Mouse (Mus musculus) heart, adult 11 months (tissue): ENCODE measurements at regions not wholly inside any gene's neighbourhood (a gene's known extent, or its start where the extent isn't known, plus 50 kb on each side); places are given as distances from the start of the nearest gene placed in this dataset.
A peak's percentile ranks its signal among the peaks of the same experiment; 100 is the strongest.

Experiments
- DNase-seq: peaks from one replicate; pipeline ENCODE4 v3.0.0; 2022

DNA sequence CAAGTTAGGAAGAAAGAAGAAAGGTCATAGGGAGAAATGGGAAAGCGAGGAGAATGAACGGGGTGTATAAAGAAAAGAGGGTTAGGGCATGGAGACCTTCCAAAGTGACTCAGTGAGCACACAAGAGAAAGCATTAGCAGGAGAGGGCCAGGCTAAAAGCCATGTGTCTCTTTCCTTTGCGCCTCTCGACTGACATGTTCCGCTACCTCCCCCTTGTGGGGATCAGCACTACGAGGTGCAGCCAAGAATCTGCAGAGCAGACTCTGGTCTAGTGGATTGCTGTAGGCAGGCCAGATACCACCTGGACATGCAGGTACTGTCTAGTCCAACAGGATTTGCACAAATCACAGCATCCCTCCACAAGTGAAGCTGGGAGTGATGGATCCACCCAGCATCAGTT, 54.0 kb downstream of the Kcna5 start:
- DNase-seq = peak; percentile 88

DNA sequence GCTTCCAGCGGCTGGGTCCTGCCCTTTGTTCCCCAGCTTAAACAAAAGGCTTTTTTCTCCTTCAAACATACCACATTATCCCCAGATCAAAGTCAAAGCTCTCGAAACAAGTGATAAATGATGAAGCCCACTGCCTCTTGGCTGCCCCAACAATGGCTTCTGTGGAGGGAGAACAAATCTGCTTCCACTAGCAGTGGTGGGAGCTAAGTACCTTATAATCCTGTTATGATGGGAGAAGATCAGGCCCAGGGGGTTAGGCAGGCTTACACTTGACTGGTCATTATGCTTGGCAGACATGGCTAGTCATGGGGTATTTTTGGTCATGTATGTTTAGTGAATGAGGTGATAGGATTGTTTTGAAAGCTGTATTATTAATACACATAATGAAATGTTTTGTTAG, 57.7 kb downstream of the Kcna5 start:
- DNase-seq = peak; percentile 28

DNA sequence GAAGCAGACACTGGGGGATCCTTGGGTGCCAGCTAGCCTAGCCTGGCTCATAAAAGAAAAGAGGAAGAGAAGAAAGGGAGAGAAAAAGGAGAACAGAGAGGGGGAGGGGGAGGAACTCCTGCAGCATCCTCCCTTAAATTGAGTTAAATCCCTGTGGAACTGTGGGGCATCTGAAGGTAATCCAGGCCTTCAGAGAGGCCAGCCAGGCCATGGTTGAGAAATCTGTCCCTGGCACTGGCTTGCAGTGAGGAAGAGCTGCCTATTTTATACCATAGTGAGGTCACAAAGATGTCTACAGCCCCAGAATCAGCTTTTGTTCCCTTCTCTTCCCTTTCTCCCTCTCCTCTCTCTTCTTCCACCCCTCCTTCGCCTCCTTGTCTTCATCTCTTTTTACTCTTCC, 58.5 kb downstream of the Kcna5 start:
- peak; percentile 39 for DNase-seq

DNA sequence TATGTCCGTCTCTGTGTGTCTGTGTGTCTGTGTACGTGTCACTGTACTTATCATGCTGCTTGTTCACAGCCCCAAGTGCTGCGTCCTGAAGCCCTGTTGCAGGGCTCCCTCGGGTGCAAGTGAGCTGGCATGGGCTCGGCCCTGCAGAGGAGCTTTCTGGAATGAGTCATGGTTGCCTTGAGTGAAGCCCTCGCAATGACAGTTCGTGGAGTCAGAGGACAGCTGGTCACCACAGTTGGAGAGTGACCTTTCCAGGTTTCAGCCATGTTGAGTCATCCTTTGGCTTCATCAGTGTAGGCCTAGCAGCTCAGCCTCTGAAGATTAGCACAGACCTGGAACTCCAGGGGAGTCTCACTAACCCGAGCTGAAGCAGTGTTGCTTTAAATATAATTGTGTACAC, 59.7 kb downstream of the Kcna5 start:
- DNase-seq = peak; percentile 85

DNA sequence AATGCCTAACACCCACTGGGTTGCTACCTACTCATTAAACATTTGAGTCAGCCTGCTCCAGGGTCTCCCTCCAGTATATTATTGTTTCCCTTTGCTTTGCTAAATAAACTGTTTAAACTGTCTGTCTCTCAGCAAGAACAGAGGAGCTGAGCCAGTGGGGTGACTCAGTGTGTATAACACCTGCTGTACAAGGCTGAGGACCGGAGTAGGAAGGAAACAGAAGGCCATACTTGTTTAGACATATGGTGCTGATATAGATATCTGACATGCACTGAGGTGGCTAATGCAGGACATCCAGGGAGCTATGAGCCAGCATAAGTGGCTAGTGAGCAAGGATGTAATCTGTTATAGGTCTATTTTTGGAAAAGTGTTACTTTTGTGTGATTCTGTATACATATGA, 81.5 kb downstream of the Kcna5 start:
- DNase-seq = peak; percentile 45

DNA sequence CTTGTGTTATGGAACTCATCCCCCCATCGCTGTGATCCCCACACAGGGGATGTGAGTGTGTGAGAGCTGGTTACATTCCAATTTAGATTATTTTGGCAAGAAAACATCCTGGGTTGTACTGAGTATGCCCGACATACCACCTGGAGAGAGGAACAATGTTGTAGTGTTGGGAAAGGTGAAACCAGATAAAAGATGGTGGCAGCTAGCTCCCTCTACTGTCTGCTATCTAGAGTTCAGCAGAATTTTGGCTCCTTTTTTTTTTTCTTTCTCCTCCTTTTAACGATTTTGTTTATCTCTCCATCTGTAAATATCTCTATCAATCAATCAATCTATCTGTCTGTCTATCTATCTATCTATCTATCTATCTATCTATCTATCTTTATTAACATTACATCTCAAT, 89.7 kb downstream of the Kcna5 start:
- DNase-seq = no peak

DNA sequence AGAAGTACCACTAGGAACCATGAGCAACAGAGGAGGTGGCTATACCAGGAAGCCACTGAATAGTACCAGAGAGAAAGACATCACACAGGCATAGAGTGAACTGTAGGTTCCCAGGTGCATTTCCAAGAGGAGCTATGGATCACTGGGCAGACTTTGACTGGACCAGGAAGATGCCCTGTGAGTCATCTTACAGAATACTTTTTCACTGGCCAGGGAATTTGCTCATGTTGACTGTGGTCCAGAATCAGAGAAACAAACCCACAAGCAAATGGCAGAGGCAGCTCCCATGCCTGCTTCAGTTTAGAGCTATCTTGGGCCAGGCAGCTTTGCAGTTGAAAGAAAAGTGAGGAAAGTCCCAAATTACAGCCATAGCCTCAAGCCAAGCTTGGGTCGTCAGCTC, 95.0 kb downstream of the Kcna5 start:
- peak; percentile 72 for DNase-seq

DNA sequence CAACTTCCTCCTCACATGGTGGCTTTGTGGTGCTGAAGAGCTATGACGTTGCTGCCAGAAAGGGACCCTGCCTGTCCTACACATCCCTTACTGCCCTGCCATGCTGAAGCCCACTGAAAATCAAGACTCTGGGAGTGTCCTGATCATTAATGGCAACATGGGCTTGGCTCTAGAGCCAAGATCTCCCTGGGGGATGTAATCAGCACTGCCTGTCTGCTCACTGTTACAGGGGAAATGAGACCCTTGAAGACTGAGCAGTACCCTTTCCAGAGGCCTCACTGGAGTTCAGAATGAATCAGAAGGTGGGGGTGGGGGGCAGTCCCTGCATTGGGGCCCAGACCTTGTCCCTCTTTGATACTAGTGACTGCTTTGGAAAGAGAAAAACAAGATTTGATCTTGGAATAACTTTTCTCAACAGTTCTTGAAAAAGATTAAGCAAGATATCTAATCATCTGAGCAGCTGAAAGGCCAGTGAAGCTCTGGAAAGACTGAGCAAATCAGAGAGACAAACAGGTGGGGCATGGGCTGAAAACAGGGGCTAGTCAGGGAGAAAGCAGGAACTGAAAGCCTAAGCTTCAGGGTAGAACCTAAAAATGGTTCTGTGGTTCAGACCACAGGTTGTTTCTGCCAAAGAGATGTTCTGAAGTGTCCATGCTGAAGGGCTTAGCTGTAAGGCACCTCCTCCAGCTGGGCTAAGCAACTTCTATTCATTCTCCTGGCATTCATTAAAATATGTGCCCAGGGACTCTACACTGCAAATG, 97.1 kb downstream of the Kcna5 start:
- DNase-seq = peak; percentile 54

DNA sequence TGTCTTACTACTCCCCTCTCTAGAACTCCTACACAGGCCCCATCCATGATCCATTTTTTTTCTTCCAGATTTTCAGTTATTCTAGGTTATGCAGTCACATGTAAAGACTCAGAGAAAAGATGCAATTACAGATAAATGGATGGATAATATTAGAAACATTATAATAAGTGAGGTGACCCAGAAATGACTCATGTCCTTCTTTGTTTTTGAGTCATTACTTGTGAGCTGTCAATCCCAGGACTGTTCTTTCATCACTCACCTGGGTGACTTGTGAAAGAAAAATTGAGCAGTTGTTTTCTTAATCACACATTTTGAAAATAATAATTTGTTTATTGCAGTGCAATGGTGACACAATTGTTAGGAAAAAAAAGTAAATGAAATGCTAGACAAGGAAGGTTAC, 108.0 kb downstream of the Kcna5 start:
- DNase-seq = no peak

DNA sequence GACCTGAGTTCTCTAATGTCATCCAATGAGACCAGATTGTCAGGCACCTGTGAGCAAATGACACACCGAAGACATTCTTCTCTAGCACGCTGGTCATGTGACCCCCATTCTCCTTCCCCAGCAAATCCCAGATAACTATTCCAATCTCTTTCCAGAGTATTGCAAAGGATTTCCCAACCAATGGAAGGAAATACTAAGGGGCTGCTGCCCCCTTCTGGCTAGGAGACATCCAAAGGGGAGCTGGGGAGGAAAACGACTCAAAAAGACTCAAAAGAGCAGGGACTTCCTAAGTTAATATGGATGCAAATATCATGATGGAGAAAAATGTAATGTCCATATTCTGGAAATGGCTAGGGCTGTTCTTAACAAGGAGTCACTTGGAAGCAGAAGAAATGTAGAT, 129.5 kb downstream of the Kcna5 start:
- no peak for DNase-seq

DNA sequence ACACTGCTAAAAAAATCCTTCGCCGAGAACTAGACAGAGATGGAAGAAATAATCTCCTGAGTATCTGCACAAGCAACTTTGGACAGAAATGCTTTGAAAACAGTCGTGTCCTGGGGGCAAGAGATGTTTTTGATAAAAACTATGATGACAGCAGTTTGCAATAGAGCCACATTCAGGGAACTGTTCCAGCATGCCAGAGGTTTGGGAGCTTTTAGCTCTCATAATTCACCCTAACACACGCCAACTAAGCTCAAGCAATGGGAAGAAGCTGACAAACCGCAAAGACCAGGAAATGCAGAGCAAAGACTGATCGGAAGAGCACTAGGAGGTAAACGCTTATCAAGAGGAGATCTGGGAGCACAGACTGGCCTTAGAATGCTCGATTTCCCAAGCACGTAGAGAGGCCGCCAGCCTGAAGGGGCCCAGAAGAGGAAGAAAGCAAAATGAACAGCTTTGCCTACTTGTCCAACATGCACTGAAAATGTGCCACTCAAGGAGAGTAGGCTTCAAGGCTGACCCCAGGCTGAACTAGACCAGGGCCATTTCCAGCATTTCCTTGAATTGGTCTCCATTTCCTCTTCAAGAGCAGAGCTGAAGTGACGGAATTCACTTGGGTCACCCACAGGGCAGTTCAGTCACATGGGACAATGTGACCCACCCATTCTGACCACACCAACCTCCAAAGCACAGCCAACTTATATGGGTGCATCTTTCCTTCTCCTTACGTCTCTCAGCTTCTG, 130.7 kb downstream of the Kcna5 start:
- DNase-seq = peak; percentile 95

DNA sequence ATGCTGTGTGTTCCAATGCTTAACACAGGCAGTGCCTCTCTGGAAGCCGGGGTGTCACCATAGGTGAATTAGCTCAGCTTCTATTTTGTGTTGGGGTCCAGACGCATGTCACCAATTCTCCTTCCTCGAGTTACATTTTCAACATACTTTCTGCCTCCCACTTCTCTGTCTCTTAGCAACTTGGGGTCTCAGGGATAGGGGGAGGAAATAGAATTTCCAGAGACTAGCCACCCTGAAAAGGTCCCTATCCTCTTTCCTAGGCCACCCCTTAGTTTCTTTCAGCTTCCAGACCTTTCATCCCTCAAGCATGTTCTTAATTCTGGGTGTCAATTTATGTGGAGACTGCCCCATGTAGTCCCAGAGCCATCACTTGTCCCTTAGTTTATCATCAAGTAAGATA, 135.6 kb downstream of the Kcna5 start:
- no peak for DNase-seq

DNA sequence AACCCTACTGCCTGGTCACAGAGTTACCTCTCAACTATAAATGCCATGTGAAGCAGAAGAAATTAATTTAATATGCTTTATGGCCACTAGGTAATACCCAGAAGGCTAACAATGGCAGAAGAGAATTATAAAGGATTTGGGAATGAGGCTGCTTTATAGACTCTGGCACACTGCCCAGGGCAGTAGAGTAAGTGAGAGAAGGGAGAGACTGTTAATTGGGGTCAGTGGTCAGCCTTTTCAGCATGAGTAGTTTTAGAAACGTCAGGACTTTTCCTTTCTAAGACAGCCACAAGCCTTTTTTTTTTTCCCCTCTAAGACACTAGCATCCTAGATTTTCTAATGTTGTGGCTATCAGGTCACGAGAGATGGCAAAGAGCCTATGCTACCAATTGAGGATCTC, 136.6 kb downstream of the Kcna5 start:
- DNase-seq = no peak

DNA sequence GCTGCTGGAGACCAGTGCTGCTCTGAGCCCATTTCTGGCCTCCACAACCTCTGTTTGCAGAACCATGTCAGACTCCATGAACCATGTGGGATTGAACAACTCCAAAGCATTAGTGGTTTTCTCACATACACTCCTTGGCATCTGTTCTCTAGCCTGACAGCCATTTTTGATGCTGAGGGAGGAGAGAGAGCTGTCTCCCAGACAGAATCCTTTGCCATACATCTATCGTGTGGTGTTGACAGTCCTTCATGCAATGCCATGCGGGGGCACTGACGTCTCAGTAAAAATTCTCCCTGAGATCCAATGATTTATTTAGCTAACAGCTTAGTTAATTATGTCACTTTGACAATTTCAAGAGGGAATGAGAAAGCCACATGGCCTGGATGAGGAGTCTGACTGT, 140.2 kb downstream of the Kcna5 start:
- no peak for DNase-seq

DNA sequence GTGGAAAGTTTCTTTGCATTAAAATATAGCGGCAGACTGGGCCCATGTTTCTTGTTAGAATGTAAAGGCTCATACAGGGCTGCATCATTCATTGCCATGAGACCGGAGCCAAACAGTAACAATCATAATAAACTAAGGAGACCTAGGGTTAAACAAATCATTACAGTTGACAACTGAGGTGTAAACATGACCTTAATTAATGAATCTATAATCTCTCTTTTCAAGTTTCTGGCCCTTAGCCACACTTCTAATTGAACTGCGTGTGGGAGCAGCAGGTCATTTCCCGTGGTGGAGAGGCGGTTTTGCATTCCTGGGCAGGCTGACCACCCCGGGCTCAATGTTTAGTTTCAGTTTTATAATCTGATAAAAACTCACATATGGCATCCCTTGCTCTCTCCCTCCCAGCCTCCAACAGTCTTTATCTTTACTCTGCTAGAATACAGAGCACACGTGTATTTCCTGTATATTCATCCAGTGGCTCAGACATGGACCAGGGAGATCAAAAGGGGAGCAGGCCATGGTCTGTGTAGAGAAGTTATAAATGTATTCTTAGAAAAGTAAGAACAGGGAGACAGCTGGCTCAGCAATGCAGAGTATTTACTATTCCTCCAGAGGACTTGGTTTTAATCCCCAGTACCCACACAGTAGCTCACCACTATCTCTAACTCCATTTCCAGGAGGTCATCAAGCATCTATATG, 141.0 kb downstream of the Kcna5 start:
- DNase-seq = no peak

DNA sequence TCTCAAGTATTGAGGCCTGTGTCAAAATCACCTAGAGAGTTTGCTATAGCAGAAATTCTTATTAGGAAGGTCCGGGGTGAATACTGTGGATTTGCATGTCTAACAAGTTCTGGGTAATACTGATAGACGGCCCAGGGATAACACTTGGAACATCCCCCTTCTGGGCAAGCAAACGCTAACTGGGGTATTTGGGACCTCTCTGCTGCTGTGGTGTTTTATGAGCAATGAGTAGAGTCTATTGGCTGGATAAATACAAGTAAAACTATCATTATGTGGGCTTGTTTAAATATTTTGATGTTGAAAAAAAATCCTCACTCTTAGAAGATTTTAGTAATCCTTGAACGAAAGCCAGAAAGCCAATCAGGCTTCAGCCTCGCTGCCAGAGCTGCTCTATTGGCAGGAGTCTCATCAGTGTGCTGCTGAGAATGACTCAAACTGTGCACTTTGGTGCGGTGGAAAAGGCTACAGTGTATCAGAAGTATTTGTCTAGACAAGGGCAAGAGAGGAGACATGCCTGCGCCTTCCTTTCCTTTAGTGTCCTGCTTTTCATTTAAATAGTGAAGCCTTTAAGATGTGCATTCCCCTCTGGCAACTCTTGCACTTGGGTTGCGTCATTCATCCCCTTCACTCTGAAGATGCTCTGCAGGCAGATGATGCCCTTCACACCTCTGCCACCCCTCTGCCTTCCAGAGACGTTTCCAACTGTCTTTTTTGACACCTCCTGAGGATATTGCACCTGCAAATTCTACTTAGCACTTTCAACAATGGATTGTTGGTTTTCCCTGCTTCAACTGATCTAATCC, 150.8 kb downstream of the Kcna5 start:
- no peak for DNase-seq

DNA sequence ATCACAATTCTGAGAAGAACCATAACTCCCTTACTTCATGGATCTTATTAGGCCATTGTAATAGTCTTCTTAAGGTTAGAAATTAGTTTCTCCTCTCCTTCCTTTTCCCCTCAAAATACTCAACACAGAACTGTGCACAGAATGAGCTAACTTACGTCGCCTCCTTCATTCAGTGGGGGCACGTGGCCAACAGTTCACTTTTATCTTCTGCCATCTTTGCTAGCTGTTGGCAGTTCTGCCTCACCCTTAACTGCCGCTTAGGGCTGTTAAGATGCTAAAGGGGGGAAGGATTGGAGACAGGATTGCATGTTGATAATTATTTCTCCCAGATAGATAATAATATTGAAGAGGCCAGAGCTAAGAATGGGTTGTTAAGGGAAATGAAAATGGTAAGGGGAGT, 158.0 kb downstream of the Kcna5 start:
- DNase-seq = no peak

DNA sequence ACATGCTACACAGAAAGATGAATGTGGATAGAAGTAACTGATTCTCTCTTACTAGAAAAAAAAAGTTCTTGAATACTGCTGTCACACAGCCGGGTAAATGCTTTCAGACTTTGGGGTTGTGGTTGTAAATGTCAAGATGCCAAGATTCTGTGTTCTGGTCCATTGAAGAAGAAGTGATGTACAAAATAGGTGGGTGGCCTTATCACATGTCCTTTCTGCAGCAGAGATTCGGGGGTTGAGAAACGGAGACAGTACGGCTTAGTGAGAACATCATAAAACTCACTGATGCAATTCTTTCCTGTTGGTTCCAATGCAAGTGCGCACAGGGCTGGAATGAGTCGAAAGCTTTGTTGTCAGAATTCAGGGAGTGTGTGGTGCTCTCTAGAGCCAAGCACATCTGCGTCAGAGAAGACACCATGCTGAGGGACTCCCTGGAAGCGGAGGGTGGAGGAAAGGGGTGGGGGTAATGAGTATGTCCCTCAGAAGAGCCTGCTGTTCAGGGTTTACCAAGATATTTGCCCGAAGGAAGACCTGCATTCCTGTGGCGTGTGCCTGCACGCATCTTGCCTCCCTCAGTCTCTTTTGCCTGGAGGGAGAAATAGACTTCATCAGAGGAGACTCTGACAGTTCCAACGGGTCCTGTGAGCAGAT, 160.1 kb downstream of the Kcna5 start:
- DNase-seq = no peak

DNA sequence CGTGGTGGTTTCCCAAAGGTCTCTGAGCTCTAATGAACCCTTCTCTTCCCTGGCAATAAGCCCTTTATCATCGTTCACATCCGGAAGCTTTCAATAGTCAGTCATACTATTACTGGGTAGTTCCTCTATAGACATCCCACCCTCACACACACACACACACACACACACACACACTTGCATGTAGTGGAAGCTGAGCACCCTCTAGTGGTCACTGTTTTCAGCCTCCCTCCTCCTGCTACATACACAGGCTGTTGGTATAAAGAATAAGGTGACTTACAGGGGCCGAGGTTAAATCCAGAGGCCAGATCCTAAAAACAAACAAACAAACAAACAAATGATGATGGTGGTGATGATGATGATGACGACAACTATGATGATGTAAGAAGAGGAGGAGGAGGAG, 163.2 kb downstream of the Kcna5 start:
- DNase-seq = no peak

DNA sequence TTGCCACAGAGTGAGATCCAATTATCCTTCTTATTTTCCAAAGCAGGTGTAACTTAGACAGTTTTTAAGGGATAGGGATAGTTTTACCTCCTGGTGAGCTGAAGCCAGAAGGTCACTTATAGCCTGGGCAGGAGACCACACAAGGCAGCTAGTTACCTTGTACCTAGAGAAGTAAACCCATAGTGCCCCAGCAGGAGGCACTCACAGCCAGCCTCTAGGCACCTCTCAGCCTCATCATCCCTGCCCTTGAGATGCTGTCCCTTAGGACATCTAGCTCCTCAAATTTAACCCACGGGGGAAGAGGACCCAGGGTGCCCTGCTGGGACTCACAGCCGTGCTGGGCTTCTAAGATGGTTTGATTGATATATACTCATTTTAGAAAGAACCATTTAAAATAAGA, 163.7 kb downstream of the Kcna5 start:
- DNase-seq = no peak

DNA sequence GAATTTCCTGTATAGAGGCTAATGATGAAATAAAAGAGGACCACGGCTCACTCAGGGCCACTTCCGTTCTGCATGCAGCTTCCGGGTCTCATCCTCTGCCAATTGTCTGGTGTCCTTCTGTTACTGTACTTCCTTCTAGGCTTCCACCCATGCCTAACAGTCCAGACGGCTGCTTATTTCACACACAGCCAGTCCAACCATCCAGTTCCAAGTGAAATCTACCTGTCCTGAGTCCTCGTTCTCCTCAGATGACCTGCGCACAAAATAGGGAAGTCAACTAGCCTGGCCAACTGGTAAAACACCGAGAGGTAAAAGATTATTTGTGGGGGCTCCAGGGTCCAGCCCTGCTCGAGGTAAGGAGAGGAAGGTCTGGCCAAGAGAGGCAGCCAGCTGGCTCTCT, 169.7 kb downstream of the Kcna5 start:
- DNase-seq = no peak

DNA sequence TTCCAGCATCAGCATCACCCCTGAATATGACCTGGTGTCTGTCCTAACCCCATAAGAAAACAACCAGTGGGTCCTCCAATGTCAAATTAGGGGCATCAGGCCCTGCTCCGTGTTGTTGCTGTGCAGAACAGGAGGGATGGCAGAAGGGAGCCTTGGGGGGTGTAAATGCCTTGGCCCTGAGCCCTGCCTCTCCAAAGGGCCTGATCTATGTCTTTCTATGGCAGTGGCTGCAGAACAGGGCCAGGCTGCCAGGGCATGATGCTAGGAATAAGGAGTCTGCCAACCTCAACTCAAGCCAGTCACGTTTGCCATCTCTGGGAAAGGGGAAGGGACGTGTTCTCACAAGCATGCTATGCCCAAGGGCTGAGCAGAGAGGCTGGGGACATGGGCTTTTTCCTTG, 172.9 kb downstream of the Kcna5 start:
- DNase-seq = no peak

DNA sequence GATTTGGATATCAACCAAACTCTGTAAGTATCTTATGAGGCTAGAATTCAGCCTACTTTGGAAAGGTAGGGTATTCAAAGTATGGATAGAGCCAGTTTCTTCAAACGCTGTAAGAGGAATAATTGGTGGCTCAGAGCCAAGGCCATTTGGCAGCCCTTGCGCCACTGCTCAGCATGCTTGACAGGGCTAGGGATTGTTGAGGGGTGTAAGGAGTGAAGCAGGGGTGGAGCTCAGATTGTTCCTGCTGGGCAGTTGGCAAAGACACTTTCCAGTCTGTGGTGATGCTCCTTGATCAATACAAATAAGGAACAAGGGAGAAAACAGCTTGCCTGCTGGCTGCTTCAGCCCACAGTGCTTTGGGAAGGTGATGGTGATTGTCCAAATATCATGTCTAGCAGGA, 181.9 kb downstream of the Kcna5 start:
- DNase-seq = no peak
